Mouse (Mus musculus): ENCODE results near the gene Aunip. TPM values are rescaled to one million over a fixed set of nuclear protein-coding genes. Genes with fewer than 3 reads are reported as not detected.

Gene Aunip
- polyA plus RNA-seq, 1 experiment from 2014 or later: 6.9 TPM

- no peaks in the 10 kb centered on the region for H3K9me3 ChIP-seq (ENCODE audit: low read length)
- H3K27ac ChIP-seq (ENCODE audit: low read depth): no peak overlapping the region
- H3K4me3 ChIP-seq (ENCODE audit: low read depth, low read length): no peak overlapping the region
- H3K4me2 ChIP-seq (ENCODE audit: low read depth, low read length): no peak overlapping the region
- no peak for TF ChIP-seq CTCF (IDR thresholded peaks at IDR 0.05; ENCODE audit: low read depth)
- no peak for TF ChIP-seq EP300 (IDR thresholded peaks at IDR 0.05; ENCODE audit: low read depth)
- H3K4me1 ChIP-seq (ENCODE audit: insufficient read depth): no peaks in the 10 kb centered on the region
- no peak overlapping the region for H3K9ac ChIP-seq (replicated peaks)
- 89% methylated on average over 8 of the region's 8 CpGs for WGBS (ENCODE audit: insufficient replicate concordance)
- no peaks in the 10 kb centered on the region for H3K27me3 ChIP-seq (ENCODE audit: insufficient read depth, low read length)
- no peak for ATAC-seq
- H3K36me3 ChIP-seq (replicated peaks; ENCODE audit: insufficient read depth, low read length): peaks cover 28% of the 10 kb centered on the region
- DNase-seq: no peak
Observed at GRCm38 (mm10) chr4:134476899-134477298, 33.9 kb upstream of the Aunip start.

DNA sequence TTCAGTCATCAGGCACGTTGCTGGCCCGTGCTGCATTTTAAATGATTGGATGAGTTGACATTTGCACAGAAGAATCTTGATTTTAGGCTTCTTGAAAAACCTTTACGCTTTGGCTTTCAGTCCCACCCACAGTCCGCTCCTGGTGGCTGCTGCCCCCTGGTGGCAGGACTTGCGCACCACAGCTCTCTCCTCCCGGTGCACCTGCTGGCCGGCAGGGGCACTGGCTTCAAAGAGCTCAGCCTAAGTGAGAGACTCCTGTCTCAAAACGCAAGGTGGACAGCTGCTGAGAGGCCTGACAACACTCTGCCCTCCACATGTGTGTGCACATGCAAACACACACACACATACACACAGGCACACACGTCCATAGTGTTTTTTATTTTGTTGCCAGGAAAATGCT is 32.8 kb upstream of the Aunip start:
- Histone ChIP-seq H3K4me2 (ENCODE audit: low read depth, low read length) (no peak overlapping the region), H3K27me3 (ENCODE audit: insufficient read depth, low read length) (no peaks in the 10 kb centered on the region)
- TF ChIP-seq CTCF (IDR thresholded peaks at IDR 0.05; ENCODE audit: low read depth): peak; percentile 100
- TF ChIP-seq EP300 (IDR thresholded peaks at IDR 0.05; ENCODE audit: low read depth): no peak

GRCm38 (mm10) chr4:134479839-134480238 is 31.0 kb upstream of the Aunip start:
- no peak overlapping the region for H3K9ac ChIP-seq (replicated peaks)
- no peaks in the 10 kb centered on the region for H3K9me3 ChIP-seq (ENCODE audit: low read length)
- 89% methylated on average over 4 of the region's 4 CpGs for WGBS (ENCODE audit: insufficient replicate concordance)
- TF ChIP-seq CTCF (IDR thresholded peaks at IDR 0.05; ENCODE audit: low read depth): no peak
- no peak for TF ChIP-seq EP300 (IDR thresholded peaks at IDR 0.05; ENCODE audit: low read depth)
- H3K27me3 ChIP-seq (ENCODE audit: insufficient read depth, low read length): no peaks in the 10 kb centered on the region
- peaks cover 4% of the 10 kb centered on the region; the same call in 1 of the 2 replicates for H3K4me1 ChIP-seq (ENCODE audit: insufficient read depth)
- no peak overlapping the region for H3K4me3 ChIP-seq (ENCODE audit: low read depth, low read length)
- H3K36me3 ChIP-seq (replicated peaks; ENCODE audit: insufficient read depth, low read length): peaks cover 9% of the 10 kb centered on the region; the same call in 1 of the 2 replicates
- no peak overlapping the region for H3K27ac ChIP-seq (ENCODE audit: low read depth)
- DNase-seq (no peak), ATAC-seq (no peak)
- H3K4me2 ChIP-seq (ENCODE audit: low read depth, low read length): no peak overlapping the region

More for the DNA sequence above, 32.8 kb upstream of the Aunip start:
- DNase-seq (peak; percentile 94), ATAC-seq (peak; percentile 80)
- 5% methylated on average over 9 of the region's 9 CpGs for WGBS (ENCODE audit: insufficient replicate concordance)
- Histone ChIP-seq H3K36me3 (replicated peaks; ENCODE audit: insufficient read depth, low read length) (peaks cover 20% of the 10 kb centered on the region), H3K9ac (replicated peaks) (no peak overlapping the region), H3K27ac (ENCODE audit: low read depth) (no peak overlapping the region), H3K4me3 (ENCODE audit: low read depth, low read length) (no peak overlapping the region), H3K9me3 (ENCODE audit: low read length) (no peaks in the 10 kb centered on the region), H3K4me1 (ENCODE audit: insufficient read depth) (peaks cover 4% of the 10 kb centered on the region; the same call in 1 of the 2 replicates)

DNA sequence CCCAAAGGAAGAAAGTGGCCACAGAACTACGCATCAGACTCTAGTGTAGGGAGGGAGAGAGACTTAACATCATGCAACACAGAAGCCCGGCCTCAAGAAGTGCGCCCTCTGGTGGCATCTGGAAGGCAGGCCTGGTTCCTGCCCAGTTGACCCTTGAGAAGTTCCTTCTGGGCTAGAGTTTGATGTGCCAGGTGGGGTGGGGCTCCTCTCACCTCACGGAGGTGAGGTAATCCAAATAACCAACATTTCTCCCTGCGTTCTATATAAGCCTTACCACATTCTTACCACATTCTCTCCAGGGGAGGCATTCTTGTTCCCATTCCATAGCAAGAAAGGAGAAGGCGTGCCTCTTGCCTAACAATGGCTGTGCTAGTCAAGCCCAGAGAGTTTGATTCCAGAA is 29.9 kb upstream of the Aunip start:
- no peak overlapping the region for H3K4me3 ChIP-seq (ENCODE audit: low read depth, low read length)
- TF ChIP-seq CTCF (IDR thresholded peaks at IDR 0.05; ENCODE audit: low read depth) (peak; percentile 96), EP300 (IDR thresholded peaks at IDR 0.05; ENCODE audit: low read depth) (no peak)
- DNase-seq (peak; percentile 86), ATAC-seq (peak; percentile 31; the same call in 1 of the 2 replicates)
- no peak overlapping the region for H3K27ac ChIP-seq (ENCODE audit: low read depth)
- H3K27me3 ChIP-seq (ENCODE audit: insufficient read depth, low read length): no peaks in the 10 kb centered on the region
- H3K36me3 ChIP-seq (replicated peaks; ENCODE audit: insufficient read depth, low read length): 0 out of 2 replicates have a peak, but pooled peaks cover 1% of the 10 kb centered on the region
- H3K9me3 ChIP-seq (ENCODE audit: low read length): no peaks in the 10 kb centered on the region
- no peak overlapping the region for H3K9ac ChIP-seq (replicated peaks)
- H3K4me2 ChIP-seq (ENCODE audit: low read depth, low read length): no peak overlapping the region
- H3K4me1 ChIP-seq (ENCODE audit: insufficient read depth): peaks cover 4% of the 10 kb centered on the region; the same call in 1 of the 2 replicates
- WGBS (ENCODE audit: insufficient replicate concordance): 15% methylated on average over 6 of the region's 6 CpGs

DNA sequence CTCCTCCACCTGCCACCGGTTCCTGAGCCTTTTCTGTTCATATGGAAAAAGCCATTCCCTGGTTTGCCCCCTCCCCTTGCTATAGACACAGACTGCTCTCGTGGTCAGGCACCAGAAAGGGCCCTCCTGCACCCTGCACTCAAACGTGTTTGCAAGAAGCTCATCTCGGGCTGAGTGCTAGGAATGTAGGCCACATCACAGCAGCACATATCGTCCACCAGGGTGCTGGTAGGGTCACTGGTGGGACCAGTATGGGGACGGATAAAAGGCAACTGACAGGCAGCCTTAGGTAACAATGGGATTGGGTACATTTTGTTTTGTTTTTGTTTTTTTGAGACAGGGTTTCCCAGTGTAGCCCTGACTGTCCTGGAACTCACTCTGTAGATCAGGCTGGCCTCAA is 29.5 kb upstream of the Aunip start:
- no peaks in the 10 kb centered on the region for H3K36me3 ChIP-seq (replicated peaks; ENCODE audit: insufficient read depth, low read length)
- 49% methylated on average over 6 of the region's 6 CpGs for WGBS (ENCODE audit: insufficient replicate concordance)
- no peak for DNase-seq
- TF ChIP-seq CTCF (IDR thresholded peaks at IDR 0.05; ENCODE audit: low read depth) (no peak), EP300 (IDR thresholded peaks at IDR 0.05; ENCODE audit: low read depth) (no peak)
- no peak overlapping the region for H3K9ac ChIP-seq (replicated peaks)
- no peak overlapping the region for H3K27ac ChIP-seq (ENCODE audit: low read depth)
- no peak overlapping the region for H3K4me3 ChIP-seq (ENCODE audit: low read depth, low read length)
- H3K9me3 ChIP-seq (ENCODE audit: low read length): no peaks in the 10 kb centered on the region
- peaks cover 4% of the 10 kb centered on the region; the same call in 1 of the 2 replicates for H3K4me1 ChIP-seq (ENCODE audit: insufficient read depth)
- no peak for ATAC-seq
- no peaks in the 10 kb centered on the region for H3K27me3 ChIP-seq (ENCODE audit: insufficient read depth, low read length)
- no peak overlapping the region for H3K4me2 ChIP-seq (ENCODE audit: low read depth, low read length)

- no peak for TF ChIP-seq EP300 (IDR thresholded peaks at IDR 0.05; ENCODE audit: low read depth)
- TF ChIP-seq CTCF (IDR thresholded peaks at IDR 0.05; ENCODE audit: low read depth): no peak
- no peaks in the 10 kb centered on the region for H3K36me3 ChIP-seq (replicated peaks; ENCODE audit: insufficient read depth, low read length)
- no peak overlapping the region for H3K4me2 ChIP-seq (ENCODE audit: low read depth, low read length)
- no peak for DNase-seq
- no peaks in the 10 kb centered on the region for H3K9me3 ChIP-seq (ENCODE audit: low read length)
- H3K9ac ChIP-seq (replicated peaks): no peak overlapping the region
- H3K27me3 ChIP-seq (ENCODE audit: insufficient read depth, low read length): no peaks in the 10 kb centered on the region
- no peak overlapping the region for H3K27ac ChIP-seq (ENCODE audit: low read depth)
- WGBS (ENCODE audit: insufficient replicate concordance): 71% methylated on average over 8 of the region's 8 CpGs
- no peak overlapping the region for H3K4me3 ChIP-seq (ENCODE audit: low read depth, low read length)
- ATAC-seq: peak; percentile 28
- H3K4me1 ChIP-seq (ENCODE audit: insufficient read depth): peaks cover 4% of the 10 kb centered on the region; the same call in 1 of the 2 replicates
Observed at GRCm38 (mm10) chr4:134482442-134482841, 28.4 kb upstream of the Aunip start.
